ENCODE assay signal across 20 mouse cellular contexts in the genomic region with DNA sequence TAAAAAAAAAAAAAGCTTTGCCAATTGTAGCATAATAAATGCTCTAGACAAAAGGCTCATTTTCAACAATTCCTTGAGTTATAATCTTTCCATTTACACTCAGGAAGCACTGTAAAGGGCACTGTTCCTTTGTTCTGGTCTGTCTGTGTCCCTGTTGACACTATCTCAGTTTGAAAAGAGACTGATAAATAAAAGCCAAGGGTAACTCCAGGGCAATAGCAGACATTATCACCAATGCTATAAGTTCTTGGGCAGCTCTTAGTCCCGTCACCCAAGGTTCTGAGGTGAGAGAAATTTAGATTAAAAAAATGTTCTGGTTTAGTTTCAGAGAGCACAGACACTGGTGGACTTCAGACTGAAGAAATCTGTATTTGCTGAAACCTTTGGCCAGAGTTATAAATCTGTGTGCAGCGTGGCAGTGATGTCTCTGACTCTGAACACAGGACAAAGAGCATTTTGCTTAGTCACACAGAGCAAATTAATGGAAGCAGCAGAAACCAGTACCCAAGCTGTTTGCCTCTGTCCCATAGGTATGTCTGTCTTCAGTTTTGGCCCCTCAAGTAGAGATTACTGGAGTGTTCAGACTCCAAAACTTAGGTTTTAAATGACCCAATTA. TPM values are rescaled to one million over a fixed set of nuclear protein-coding genes. Genes with fewer than 3 reads are reported as not detected.
A peak's percentile ranks its signal among the peaks of the same experiment; 100 is the strongest.
DNase-seq lines count a peak whose midpoint lies in the region; ATAC-seq and TF ChIP-seq lines count a peak whose summit lies in the region.
"Had no signal": no experiment of that assay in that cellular context is flagged by ENCODE, and none has a peak within 500 bp of the region (broad histone marks: within the 10 kb centered on the region; RNA-seq: fewer than 3 reads in every experiment).

No protein-coding gene starts in this region.

- peak; percentile 20 for DNase-seq in kidney, postnatal 14 days
- DNase-seq in kidney, postnatal 4 days: no peak
- DNase-seq in adipocyte (ENCODE audit: low spot score): peak; percentile 23
- no peak for DNase-seq in stomach, postnatal 0 days (ENCODE audit: low spot score)
- no peak for DNase-seq in left cerebral cortex, postnatal 14 days (ENCODE audit: low spot score in 2 of 2)
- DNase-seq: adrenal gland, adult 8-10 months; cerebellum, adult 9-10 months; gastrocnemius, postnatal 10 days; heart, adult 18-20 months; heart, postnatal 36 days; right cerebral cortex, adult 18-20 months; thymus, postnatal 36 days had no signal

- no peaks in the 10 kb centered on the region for H3K9me3 ChIP-seq in intestine, postnatal 0 days (ENCODE audit: control insufficient read depth)
- no peaks in the 10 kb centered on the region for H3K9me3 ChIP-seq in stomach, postnatal 0 days (ENCODE audit: control insufficient read depth, low read length)
- no peaks in the 10 kb centered on the region for H3K9me3 ChIP-seq in heart, embryonic 11.5 days (replicated peaks; ENCODE audit: control insufficient read depth, low read length)
- H3K9me3 ChIP-seq: embryonic facial prominence, embryonic 12.5 days; hindbrain, embryonic 15.5 days; limb, embryonic 12.5 days; midbrain, embryonic 12.5 days; neural tube, embryonic 13.5 days had no signal

- intact Hi-C loops in left cerebral cortex, postnatal 14 days (cut with DNase I): no loop called here

- peak overlapping the region; percentile 18 for H3K4me2 ChIP-seq in intestine, postnatal 0 days (replicated peaks; ENCODE audit: low read depth)
- H3K4me2 ChIP-seq in stomach, postnatal 0 days (replicated peaks; ENCODE audit: low read depth): no peak overlapping the region
- H3K4me2 ChIP-seq in heart, embryonic 11.5 days: no peak overlapping the region
- H3K4me2 ChIP-seq: embryonic facial prominence, embryonic 12.5 days; hindbrain, embryonic 15.5 days; limb, embryonic 12.5 days; midbrain, embryonic 12.5 days; neural tube, embryonic 13.5 days had no signal

- TF ChIP-seq EP300 in stomach, postnatal 0 days (optimal IDR thresholded peaks at IDR 0.05): no peak

- peak; percentile 95 for ATAC-seq in intestine, postnatal 0 days
- peak; percentile 76; the same call in 1 of the 2 replicates for ATAC-seq in stomach, postnatal 0 days (ENCODE audit: low FRiP score, low TSS enrichment)
- no peak for ATAC-seq in heart, embryonic 11.5 days (replicated peaks; ENCODE audit: insufficient number of reproducible peaks, low FRiP score, low TSS enrichment)
- ATAC-seq: forebrain, embryonic 14.5 days had no signal

- H3K4me3 ChIP-seq in intestine, postnatal 0 days (ENCODE audit: low read depth, low read length): no peak overlapping the region
- no peak overlapping the region for H3K4me3 ChIP-seq in stomach, postnatal 0 days (ENCODE audit: low read depth, low read length)
- no peak overlapping the region for H3K4me3 ChIP-seq in heart, embryonic 11.5 days (ENCODE audit: low read depth, low read length)
- H3K4me3 ChIP-seq: embryonic facial prominence, embryonic 12.5 days; hindbrain, embryonic 15.5 days; limb, embryonic 12.5 days; midbrain, embryonic 12.5 days; neural tube, embryonic 13.5 days had no signal

- H3K27ac ChIP-seq in intestine, postnatal 0 days (ENCODE audit: low read depth, low read length): peak overlapping the region; percentile 91
- no peak overlapping the region for H3K27ac ChIP-seq in stomach, postnatal 0 days (replicated peaks)
- no peak overlapping the region for H3K27ac ChIP-seq in heart, embryonic 11.5 days (ENCODE audit: low read depth, low read length)
- H3K27ac ChIP-seq: embryonic facial prominence, embryonic 12.5 days; hindbrain, embryonic 15.5 days; limb, embryonic 12.5 days; midbrain, embryonic 12.5 days; neural tube, embryonic 13.5 days had no signal

- no peaks in the 10 kb centered on the region for H3K27me3 ChIP-seq in intestine, postnatal 0 days (replicated peaks; ENCODE audit: control insufficient read depth, insufficient read depth, low read length)
- no peaks in the 10 kb centered on the region for H3K27me3 ChIP-seq in stomach, postnatal 0 days (ENCODE audit: control insufficient read depth, insufficient read depth, low read length)
- no peaks in the 10 kb centered on the region for H3K27me3 ChIP-seq in heart, embryonic 11.5 days (ENCODE audit: control insufficient read depth, insufficient read depth, low read length)
- H3K27me3 ChIP-seq: embryonic facial prominence, embryonic 12.5 days; hindbrain, embryonic 15.5 days; limb, embryonic 12.5 days; midbrain, embryonic 12.5 days; neural tube, embryonic 13.5 days had no signal

- H3K36me3 ChIP-seq in intestine, postnatal 0 days (ENCODE audit: control insufficient read depth, insufficient read depth): no peaks in the 10 kb centered on the region
- no peaks in the 10 kb centered on the region for H3K36me3 ChIP-seq in stomach, postnatal 0 days (ENCODE audit: control insufficient read depth, insufficient read depth, low read length)
- H3K36me3 ChIP-seq in heart, embryonic 11.5 days (ENCODE audit: control insufficient read depth, insufficient read depth, low read length): no peaks in the 10 kb centered on the region
- H3K36me3 ChIP-seq: embryonic facial prominence, embryonic 12.5 days; hindbrain, embryonic 15.5 days; limb, embryonic 12.5 days; midbrain, embryonic 12.5 days; neural tube, embryonic 13.5 days had no signal

- no peaks in the 10 kb centered on the region for H3K4me1 ChIP-seq in intestine, postnatal 0 days (replicated peaks; ENCODE audit: control insufficient read depth, insufficient read depth, low read length)
- H3K4me1 ChIP-seq in stomach, postnatal 0 days (replicated peaks; ENCODE audit: control insufficient read depth, insufficient read depth): no peaks in the 10 kb centered on the region
- no peaks in the 10 kb centered on the region for H3K4me1 ChIP-seq in heart, embryonic 11.5 days (ENCODE audit: control insufficient read depth, insufficient read depth, low read length)
- H3K4me1 ChIP-seq: embryonic facial prominence, embryonic 12.5 days; hindbrain, embryonic 15.5 days; limb, embryonic 12.5 days; midbrain, embryonic 12.5 days; neural tube, embryonic 13.5 days had no signal

- 34% methylated on average over 2 of the region's 2 CpGs for WGBS in intestine, postnatal 0 days
- WGBS in stomach, postnatal 0 days: 53% methylated on average over 2 of the region's 2 CpGs
- WGBS in heart, embryonic 11.5 days (ENCODE audit: insufficient replicate concordance): 46% methylated on average over 2 of the region's 2 CpGs

- TF ChIP-seq CTCF in intestine, postnatal 0 days (IDR thresholded peaks at IDR 0.05; ENCODE audit: low read depth): no peak
- TF ChIP-seq CTCF in stomach, postnatal 0 days (IDR thresholded peaks at IDR 0.05; ENCODE audit: low read depth): no peak

- H3K9ac ChIP-seq in intestine, postnatal 0 days (ENCODE audit: low read depth, low read length): no peak overlapping the region
- H3K9ac ChIP-seq in stomach, postnatal 0 days (ENCODE audit: low read length): no peak overlapping the region
- no peak overlapping the region for H3K9ac ChIP-seq in heart, embryonic 11.5 days (ENCODE audit: low read depth, low read length)
- H3K9ac ChIP-seq: embryonic facial prominence, embryonic 12.5 days; hindbrain, embryonic 15.5 days; limb, embryonic 12.5 days; midbrain, embryonic 12.5 days; neural tube, embryonic 13.5 days had no signal

RNA-seq across cellular contexts. Expression of gene Apob, which starts 57.6 kb away (rescaled TPM):
- polyA plus RNA-seq in intestine, postnatal 0 days (2015; fragmentation: Nextera tagmentation; extraction: Ambion mirVana): 132 and 135 TPM in 2 replicates
- polyA plus RNA-seq in stomach, postnatal 0 days (2015; fragmentation: Nextera tagmentation; extraction: Ambion mirVana): 1.3 and 1.6 TPM in 2 replicates
- 0.32 and 1.8 TPM in 2 replicates for polyA plus RNA-seq in heart, embryonic 11.5 days (2014; fragmentation: Nextera tagmentation; extraction: Ambion mirVana)
- under 1 TPM; 0.04 to 0.11 TPM for total RNA-seq in left cerebral cortex, postnatal 14 days (2021)
- total RNA-seq: heart, adult 18-20 months; heart, postnatal 36 days had no signal

Comparison
In these comparisons a context has a peak if more than half of its experiments do, and no peak if none do; other contexts are left out.
1. DNase-seq: peak in kidney, postnatal 14 days (single experiment) and adipocyte (single experiment); none in kidney, postnatal 4 days (0 of 2), stomach, postnatal 0 days (single experiment) and left cerebral cortex, postnatal 14 days (0 of 2).
2. RNA of gene Apob, which starts 57.6 kb away (polyA plus RNA-seq): 132 to 135 TPM in intestine, postnatal 0 days; 0.32 to 1.8 TPM in heart, embryonic 11.5 days and 1.3 to 1.6 TPM in stomach, postnatal 0 days; every median in the first group is over 10 times any median in the second.